Mouse (Mus musculus) hindbrain, embryonic 12.5 days (tissue): ENCODE data around the gene 1810046K07Rik. TPM values are rescaled to one million over a fixed set of nuclear protein-coding genes. Genes with fewer than 3 reads are reported as not detected.

Source experiments
- ATAC-seq: fragments of 200-750 bp; cut with Nextera tagmentation; 2 replicates; pipeline ENCODE4 v1.8.0; 2017; ENCODE audit warnings: moderate TSS enrichment; ENCODE audit not compliant: low FRiP score
- H3K27ac ChIP-seq: fragments of 300-500 bp; sonication (generic); 2 replicates; pipeline ENCODE4 v1.5.1; 2016; ENCODE audit warnings: mild to moderate bottlenecking
- H3K27me3 ChIP-seq: fragments of 300-500 bp; sonication (generic); 2 replicates; pipeline ENCODE4 v1.6.1; 2016; ENCODE audit warnings: mild to moderate bottlenecking
- H3K36me3 ChIP-seq: fragments of 300-500 bp; sonication (generic); 2 replicates; pipeline ENCODE4 v1.6.1; 2016; ENCODE audit warnings: mild to moderate bottlenecking
- H3K4me1 ChIP-seq: fragments of 300-500 bp; sonication (generic); 2 replicates; pipeline ENCODE4 v1.6.1; 2016
- H3K4me2 ChIP-seq: fragments of 300-500 bp; sonication (generic); replicated peaks from 2 replicates; pipeline ENCODE4 v1.6.1; 2016; ENCODE audit warnings: mild to moderate bottlenecking
- H3K4me3 ChIP-seq: fragments of 300-500 bp; sonication (generic); 2 replicates; pipeline ENCODE4 v1.5.1; 2016; ENCODE audit warnings: mild to moderate bottlenecking
- H3K9ac ChIP-seq: fragments of 300-500 bp; sonication (generic); 2 replicates; pipeline ENCODE4 v1.6.1; 2016; ENCODE audit warnings: mild to moderate bottlenecking, moderate library complexity
- H3K9me3 ChIP-seq: fragments of 300-500 bp; sonication (generic); replicated peaks from 2 replicates; pipeline ENCODE4 v1.6.1; 2016; ENCODE audit warnings: mild to moderate bottlenecking
- WGBS: fragments of 180-500 bp; shearing (Covaris S2); methylation state at CpG from one replicate; pipeline ENCODE4 v1.1.7; 2016; 5-methylcytosine and 5-hydroxymethylcytosine counted together
- polyA plus RNA-seq: library from polyadenylated mRNA; unstranded; fragments of >200 nt; fragmentation: Nextera tagmentation; extraction: Ambion mirVana; gene quantifications from 2 replicates; pipeline ENCODE4 v1.2.1, GENCODE M21; 2016

The 1810046K07Rik gene
- polyA plus RNA-seq, 1 experiment from 2014 or later: not detected

DNA sequence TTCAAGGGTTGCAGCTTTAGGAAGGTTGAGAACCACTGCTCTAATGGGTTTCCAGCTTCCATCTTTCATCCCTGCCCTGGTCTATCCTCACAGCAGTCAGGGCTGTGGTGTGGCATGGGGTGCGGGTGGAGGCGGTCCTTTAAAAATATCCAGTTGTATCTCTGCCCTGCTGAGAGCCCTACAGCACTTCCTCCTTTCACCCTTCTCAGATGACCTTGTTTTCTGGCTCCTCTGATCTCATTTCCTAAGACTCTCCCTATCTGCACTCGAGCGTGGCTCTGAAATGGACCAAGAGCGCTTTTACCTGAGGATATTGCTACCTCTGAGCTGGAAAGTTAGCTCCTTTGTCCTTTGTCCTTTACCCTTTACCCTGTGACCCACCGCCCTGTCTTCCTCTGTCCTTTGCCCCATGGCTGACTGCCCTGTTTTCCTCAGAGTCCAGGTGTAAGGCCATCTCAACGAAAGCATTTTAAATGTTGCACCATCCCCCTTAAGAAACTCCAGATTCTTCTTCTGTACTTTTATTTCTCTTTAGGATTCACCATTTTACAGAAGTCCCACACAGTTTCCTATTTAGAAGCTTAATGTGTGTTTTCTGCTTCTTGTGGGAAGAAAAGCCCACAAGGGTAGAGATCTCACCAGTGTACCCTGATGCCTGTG, 4.2 kb downstream of the 1810046K07Rik start:
- WGBS: 83% methylated on average over 7 of the region's 7 CpGs
- H3K27me3 ChIP-seq: no peaks in the 10 kb centered on the region
- no peaks in the 10 kb centered on the region for H3K36me3 ChIP-seq
- H3K9me3 ChIP-seq: no peaks in the 10 kb centered on the region
- ATAC-seq: no peak
- no peak overlapping the region for H3K4me3 ChIP-seq
- H3K4me1 ChIP-seq: no peaks in the 10 kb centered on the region
- no peak overlapping the region for H3K27ac ChIP-seq
- no peak overlapping the region for H3K9ac ChIP-seq
- H3K4me2 ChIP-seq: no peak overlapping the region

DNA sequence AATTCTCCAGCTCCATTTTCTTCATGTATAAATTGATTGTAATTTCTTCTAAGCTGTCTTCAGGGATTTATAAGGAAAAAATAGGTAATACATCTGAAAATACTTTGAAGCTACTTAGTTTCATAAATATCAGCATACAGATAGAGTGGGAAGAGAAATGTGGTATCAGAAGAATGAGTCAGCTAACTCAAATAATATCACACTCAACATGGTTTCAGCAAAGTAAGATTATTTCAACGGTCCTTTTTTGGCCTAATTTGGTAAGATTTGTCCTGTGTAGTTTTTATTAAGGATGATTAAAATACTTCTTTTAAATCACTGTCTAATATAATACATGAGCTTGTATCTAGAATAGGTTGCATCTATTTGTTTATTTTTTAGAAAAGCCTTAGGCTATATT, 8.6 kb downstream of the 1810046K07Rik start:
- Histone ChIP-seq H3K4me3 (no peak overlapping the region), H3K4me2 (no peak overlapping the region), H3K9ac (no peak overlapping the region), H3K4me1 (no peaks in the 10 kb centered on the region), H3K27ac (no peak overlapping the region), H3K36me3 (no peaks in the 10 kb centered on the region), H3K9me3 (no peaks in the 10 kb centered on the region), H3K27me3 (no peaks in the 10 kb centered on the region)
- WGBS: 88% methylated on average over 1 of the region's 1 CpGs
- no peak for ATAC-seq

DNA sequence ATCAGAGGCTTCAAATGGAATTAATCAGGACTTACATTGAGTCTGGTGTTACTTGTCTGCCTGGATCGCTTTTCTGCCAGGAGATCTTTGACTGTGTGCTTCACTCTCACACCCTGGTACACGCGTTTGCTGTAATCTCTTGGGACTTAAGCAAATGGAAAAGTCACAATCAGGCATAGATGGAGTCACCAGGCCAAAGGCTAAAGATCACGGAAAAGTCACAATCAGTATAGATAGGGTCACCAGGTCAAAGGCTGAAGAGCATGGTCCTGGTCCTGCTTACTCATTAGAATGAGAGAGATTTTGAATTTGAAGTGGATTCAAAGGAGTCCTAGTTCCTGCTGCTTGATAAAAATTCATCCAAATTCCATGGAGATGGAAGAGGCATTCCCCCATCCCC, 10.5 kb downstream of the 1810046K07Rik start:
- no peaks in the 10 kb centered on the region for H3K36me3 ChIP-seq
- no peak overlapping the region for H3K4me3 ChIP-seq
- 79% methylated on average over 4 of the region's 4 CpGs for WGBS
- no peak overlapping the region for H3K27ac ChIP-seq
- H3K9ac ChIP-seq: no peak overlapping the region
- no peak overlapping the region for H3K4me2 ChIP-seq
- ATAC-seq: no peak
- H3K27me3 ChIP-seq: no peaks in the 10 kb centered on the region
- no peaks in the 10 kb centered on the region for H3K4me1 ChIP-seq
- no peaks in the 10 kb centered on the region for H3K9me3 ChIP-seq

DNA sequence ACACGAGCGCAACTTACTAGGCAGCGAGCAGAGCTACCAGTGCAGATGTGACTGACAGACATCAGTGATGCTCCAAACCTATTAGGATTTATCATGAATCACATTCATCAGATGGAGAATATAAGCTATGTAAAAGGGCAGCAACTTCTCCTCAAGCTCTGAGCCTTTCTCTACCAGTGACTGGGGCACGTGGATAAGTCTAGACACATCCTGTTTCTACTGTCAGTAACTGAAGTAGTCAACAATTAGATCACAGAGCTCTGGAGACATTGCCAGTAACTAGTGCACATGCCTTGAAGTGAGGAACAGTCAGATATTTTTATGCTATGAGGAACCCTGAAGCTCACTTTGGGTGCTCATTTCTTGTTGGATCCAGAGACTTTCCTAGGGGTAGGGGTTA, 11.4 kb downstream of the 1810046K07Rik start:
- H3K27ac ChIP-seq: no peak overlapping the region
- H3K9me3 ChIP-seq: no peaks in the 10 kb centered on the region
- H3K4me3 ChIP-seq: no peak overlapping the region
- 93% methylated on average over 4 of the region's 4 CpGs for WGBS
- H3K9ac ChIP-seq: no peak overlapping the region
- H3K4me2 ChIP-seq: no peak overlapping the region
- no peak for ATAC-seq
- H3K27me3 ChIP-seq: no peaks in the 10 kb centered on the region
- no peaks in the 10 kb centered on the region for H3K36me3 ChIP-seq
- H3K4me1 ChIP-seq: no peaks in the 10 kb centered on the region

DNA sequence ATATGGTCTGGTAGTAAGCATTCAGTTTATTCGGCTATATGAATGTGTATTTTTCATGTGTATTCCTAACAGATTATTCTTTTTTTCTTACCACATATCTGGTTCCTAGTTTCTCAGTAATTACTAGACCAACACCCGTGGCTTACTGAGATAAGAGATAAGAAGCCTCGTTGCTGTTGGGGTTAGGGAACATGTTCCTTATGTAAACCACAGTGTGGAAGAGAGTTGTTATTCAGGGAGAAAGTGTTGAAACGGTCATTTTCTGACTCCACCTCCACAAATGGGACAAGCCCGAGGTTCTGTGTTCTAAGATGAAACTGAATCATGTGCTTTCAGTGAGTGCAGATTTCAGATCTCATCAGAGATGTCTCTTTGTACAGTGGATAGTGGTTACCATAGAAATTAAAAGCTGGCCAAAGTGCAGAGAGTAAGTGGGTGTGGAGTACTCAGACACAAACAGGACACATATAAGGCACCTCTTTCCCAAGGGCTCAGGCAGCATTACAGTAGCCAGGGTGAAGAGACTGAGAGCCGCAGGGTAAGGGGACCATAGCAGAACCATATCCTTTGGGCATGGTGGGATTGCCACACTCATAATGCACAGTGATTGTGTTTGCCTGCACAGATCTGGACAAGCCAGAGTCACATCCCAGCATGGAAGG, 13.2 kb downstream of the 1810046K07Rik start:
- no peak overlapping the region for H3K27ac ChIP-seq
- WGBS: 79% methylated on average over 6 of the region's 6 CpGs
- ATAC-seq: no peak
- H3K27me3 ChIP-seq: no peaks in the 10 kb centered on the region
- H3K4me2 ChIP-seq: no peak overlapping the region
- no peaks in the 10 kb centered on the region for H3K4me1 ChIP-seq
- H3K4me3 ChIP-seq: no peak overlapping the region
- no peak overlapping the region for H3K9ac ChIP-seq
- no peaks in the 10 kb centered on the region for H3K9me3 ChIP-seq
- H3K36me3 ChIP-seq: no peaks in the 10 kb centered on the region

DNA sequence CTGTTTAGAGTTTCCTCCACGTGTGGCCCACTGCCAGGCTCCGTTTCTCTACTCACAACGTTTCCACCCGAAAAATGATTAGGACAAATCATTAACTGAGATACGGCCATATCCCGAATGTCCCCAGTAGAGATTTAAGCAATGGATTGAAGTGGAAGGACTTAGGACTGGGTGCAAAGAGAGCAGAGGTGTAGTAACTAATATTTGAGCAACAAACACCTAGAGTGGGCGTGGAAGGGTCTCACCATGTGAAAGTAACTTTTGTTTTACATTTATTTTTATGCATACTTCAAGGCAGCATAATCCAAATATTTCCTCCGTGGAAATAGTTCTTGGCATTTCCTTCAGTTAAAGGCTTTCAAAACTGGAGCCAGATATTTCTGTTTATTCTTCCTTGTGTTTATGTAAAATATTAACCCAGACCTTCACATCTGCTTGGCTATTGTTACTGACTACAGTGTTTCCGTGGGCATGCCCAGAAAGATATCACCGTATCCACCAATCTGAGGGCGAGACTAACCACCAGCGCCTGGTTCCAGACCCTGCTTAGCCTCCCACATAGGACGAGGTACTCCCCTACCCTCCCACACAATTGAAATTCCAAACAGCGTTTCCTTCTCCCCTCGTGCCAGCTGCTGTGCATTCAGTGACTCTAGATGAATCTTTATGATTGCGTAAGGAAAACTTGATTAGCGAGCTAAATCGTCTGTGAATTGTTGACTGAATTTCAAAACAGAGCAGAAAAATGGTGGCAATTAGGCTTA, 16.0 kb downstream of the 1810046K07Rik start:
- no peak overlapping the region for H3K4me2 ChIP-seq
- no peak overlapping the region for H3K4me3 ChIP-seq
- H3K27me3 ChIP-seq: no peaks in the 10 kb centered on the region
- no peak for ATAC-seq
- WGBS: 70% methylated on average over 18 of the region's 18 CpGs
- no peaks in the 10 kb centered on the region for H3K4me1 ChIP-seq
- no peak overlapping the region for H3K9ac ChIP-seq
- H3K9me3 ChIP-seq: no peaks in the 10 kb centered on the region
- no peak overlapping the region for H3K27ac ChIP-seq
- H3K36me3 ChIP-seq: no peaks in the 10 kb centered on the region

DNA sequence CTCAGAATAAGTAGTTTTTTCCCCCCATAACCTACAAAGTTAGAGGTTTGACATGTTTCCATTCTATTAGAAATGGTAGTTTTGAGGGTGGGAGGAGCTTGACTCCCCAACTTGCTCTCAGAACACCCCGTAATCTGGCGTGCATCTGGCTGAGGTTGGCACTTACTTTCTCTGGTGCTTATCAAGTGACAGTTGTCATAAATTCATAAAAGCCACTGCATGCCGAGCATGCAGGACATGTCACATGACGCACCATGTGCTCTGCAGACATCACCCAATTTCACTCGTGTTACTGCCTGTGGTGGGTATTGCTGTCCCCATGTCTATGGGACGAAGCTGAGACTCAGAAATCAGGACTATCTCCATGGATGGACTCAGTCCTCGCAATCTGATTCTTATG, 18.2 kb downstream of the 1810046K07Rik start:
- H3K9ac ChIP-seq: no peak overlapping the region
- H3K4me2 ChIP-seq: no peak overlapping the region
- no peak overlapping the region for H3K27ac ChIP-seq
- H3K27me3 ChIP-seq: no peaks in the 10 kb centered on the region
- no peaks in the 10 kb centered on the region for H3K9me3 ChIP-seq
- no peak overlapping the region for H3K4me3 ChIP-seq
- 91% methylated on average over 7 of the region's 7 CpGs for WGBS
- ATAC-seq: no peak
- H3K36me3 ChIP-seq: no peaks in the 10 kb centered on the region
- H3K4me1 ChIP-seq: no peaks in the 10 kb centered on the region

DNA sequence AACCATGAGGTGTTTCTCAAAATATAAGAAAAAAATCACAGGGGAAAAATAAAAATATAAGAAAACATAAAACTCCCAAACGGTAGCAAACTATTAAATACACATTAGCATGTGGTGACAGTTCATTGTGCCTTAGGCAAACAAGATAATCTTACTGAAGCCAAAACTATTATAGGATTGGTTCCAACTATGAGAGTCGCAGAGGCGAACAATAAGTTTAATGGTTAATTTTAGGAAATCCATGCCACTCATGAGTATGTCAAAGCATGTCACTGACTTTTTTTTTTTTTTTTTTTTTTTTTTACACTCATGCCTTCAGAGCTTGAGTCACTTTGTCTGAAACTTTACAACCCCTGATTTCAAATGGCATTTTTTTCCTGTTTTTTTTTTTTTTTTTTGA, 22.4 kb downstream of the 1810046K07Rik start:
- WGBS: 90% methylated on average over 3 of the region's 3 CpGs
- Histone ChIP-seq H3K4me1 (no peaks in the 10 kb centered on the region), H3K36me3 (no peaks in the 10 kb centered on the region), H3K4me3 (no peak overlapping the region), H3K27ac (no peak overlapping the region), H3K4me2 (no peak overlapping the region), H3K9me3 (no peaks in the 10 kb centered on the region), H3K9ac (no peak overlapping the region), H3K27me3 (no peaks in the 10 kb centered on the region)
- ATAC-seq: no peak

DNA sequence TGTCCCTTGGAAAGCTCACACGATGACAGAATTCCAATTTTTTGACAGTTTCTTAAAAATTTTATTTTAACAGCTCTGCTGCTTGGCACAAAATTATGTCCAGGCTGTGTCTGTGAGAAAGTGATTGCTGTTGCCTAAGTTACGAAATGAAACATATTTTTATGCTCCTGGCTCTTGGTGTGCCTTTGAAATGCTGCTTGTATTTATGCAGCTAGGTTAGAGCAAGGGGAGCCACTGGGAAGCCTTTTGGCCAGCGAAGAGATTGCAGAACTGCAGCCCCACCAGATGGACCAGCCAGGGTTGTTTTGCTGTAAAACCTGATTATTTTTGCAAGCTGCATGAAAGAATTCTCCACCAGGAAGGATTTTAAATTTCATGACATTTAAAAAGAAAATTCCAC, 23.6 kb downstream of the 1810046K07Rik start:
- Histone ChIP-seq H3K36me3 (no peaks in the 10 kb centered on the region), H3K4me3 (no peak overlapping the region), H3K9ac (no peak overlapping the region), H3K4me1 (no peaks in the 10 kb centered on the region), H3K27me3 (no peaks in the 10 kb centered on the region), H3K27ac (no peak overlapping the region), H3K4me2 (no peak overlapping the region), H3K9me3 (no peaks in the 10 kb centered on the region)
- WGBS: 74% methylated on average over 3 of the region's 3 CpGs
- ATAC-seq: no peak

DNA sequence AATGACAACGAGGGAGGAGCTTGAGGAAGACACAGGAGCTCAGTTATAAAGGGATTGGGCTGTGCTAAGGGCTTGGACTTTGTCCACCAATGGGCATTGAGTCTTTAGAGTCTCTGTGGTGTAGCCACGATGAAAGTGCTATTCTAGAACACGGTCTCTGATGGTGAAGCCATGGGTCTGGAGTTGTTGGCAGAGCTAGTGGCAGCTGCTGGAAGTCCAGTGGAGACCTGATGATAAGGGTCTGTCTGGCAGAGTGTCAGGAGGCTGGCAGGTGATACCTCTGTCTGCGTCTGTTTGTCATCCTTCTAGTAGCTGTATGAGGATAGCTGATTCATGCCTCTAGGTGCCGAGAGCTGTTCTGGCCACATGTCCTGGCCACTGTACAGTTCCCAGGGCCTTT, 24.7 kb downstream of the 1810046K07Rik start:
- Histone ChIP-seq H3K27ac (no peak overlapping the region), H3K4me1 (no peaks in the 10 kb centered on the region), H3K36me3 (no peaks in the 10 kb centered on the region), H3K27me3 (no peaks in the 10 kb centered on the region), H3K9me3 (no peaks in the 10 kb centered on the region), H3K4me3 (no peak overlapping the region), H3K9ac (no peak overlapping the region), H3K4me2 (no peak overlapping the region)
- ATAC-seq: no peak
- WGBS: 79% methylated on average over 5 of the region's 5 CpGs

DNA sequence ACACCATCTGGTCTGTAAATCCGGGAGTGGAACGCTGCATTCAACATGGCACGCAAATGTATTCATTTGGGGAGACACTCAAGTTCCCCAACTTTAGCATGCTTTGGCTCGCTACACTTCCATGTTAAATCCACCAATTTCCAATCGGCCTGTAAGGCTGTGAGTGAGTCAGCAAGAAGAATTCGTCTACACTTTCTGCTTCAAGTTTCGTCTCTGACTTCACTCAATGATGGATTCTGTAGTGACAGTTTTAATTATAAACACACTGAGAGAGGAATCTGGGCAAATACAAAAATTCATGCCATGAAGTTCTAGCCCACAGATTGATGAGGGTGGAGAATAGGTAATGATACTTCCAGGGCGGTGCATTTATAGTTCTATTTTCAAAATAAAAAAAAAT, 35.2 kb downstream of the 1810046K07Rik start:
- Histone ChIP-seq H3K4me3 (no peak overlapping the region), H3K9ac (no peak overlapping the region), H3K9me3 (no peaks in the 10 kb centered on the region), H3K4me2 (no peak overlapping the region), H3K4me1 (no peaks in the 10 kb centered on the region), H3K27me3 (peaks cover 4% of the 10 kb centered on the region; the same call in 1 of the 2 replicates), H3K36me3 (no peaks in the 10 kb centered on the region), H3K27ac (no peak overlapping the region)
- no peak for ATAC-seq
- WGBS: 70% methylated on average over 8 of the region's 8 CpGs

DNA sequence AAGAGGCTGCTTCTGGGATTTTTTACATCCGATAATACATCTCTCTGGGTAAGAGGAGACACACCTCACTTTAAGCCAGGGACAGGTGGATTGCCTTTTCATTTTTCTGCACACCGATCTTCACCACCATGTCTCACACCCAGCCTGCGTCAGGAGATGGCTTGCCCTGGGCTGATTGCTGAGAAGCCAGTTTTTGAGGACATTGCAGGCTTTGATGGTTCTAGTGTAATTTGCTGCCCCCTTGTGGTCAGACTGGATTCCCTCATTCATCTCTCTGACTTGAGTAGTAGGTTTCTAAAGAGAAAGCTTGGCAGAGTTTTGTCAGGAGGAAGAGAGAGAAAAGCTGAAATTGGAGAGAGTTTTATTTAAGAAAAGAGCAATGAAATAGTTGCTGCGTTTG, 36.0 kb downstream of the 1810046K07Rik start:
- no peaks in the 10 kb centered on the region for H3K36me3 ChIP-seq
- no peaks in the 10 kb centered on the region for H3K9me3 ChIP-seq
- peaks cover 4% of the 10 kb centered on the region; the same call in 1 of the 2 replicates for H3K27me3 ChIP-seq
- ATAC-seq: no peak
- H3K4me2 ChIP-seq: no peak overlapping the region
- no peak overlapping the region for H3K4me3 ChIP-seq
- no peak overlapping the region for H3K9ac ChIP-seq
- H3K4me1 ChIP-seq: no peaks in the 10 kb centered on the region
- H3K27ac ChIP-seq: no peak overlapping the region
- 37% methylated on average over 4 of the region's 4 CpGs for WGBS
